Mouse (Mus musculus) ES-E14 (cell line): Measurements from ENCODE around the gene Rnase10. TPM values are rescaled to one million over a fixed set of nuclear protein-coding genes. Genes with fewer than 3 reads are reported as not detected.
"Not testable (repeated sequence)": the region's sequence is repeated elsewhere in the genome, so short reads cannot be mapped to it uniquely, and the experiment has no call there.

Source experiments
- DNase-seq: peaks from one replicate; pipeline ENCODE4 v3.0.0-alpha.2; 2013; ENCODE audit warnings: low read depth, low spot score
- H3K27ac ChIP-seq: 2 replicates; pipeline ENCODE4 v1.5.1; 2012; ENCODE audit warnings: low read depth, mild to moderate bottlenecking, low read length, moderate library complexity, mixed read lengths; ENCODE audit not compliant: poor library complexity, insufficient read depth, severe bottlenecking
- H3K36me3 ChIP-seq: 2 replicates; pipeline ENCODE4 v1.6.1; 2012; ENCODE audit warnings: mild to moderate bottlenecking, low read length, moderate library complexity, mixed read lengths; ENCODE audit not compliant: control insufficient read depth, poor library complexity, insufficient read depth, severe bottlenecking
- H3K4me1 ChIP-seq, 2 experiments: fragments of 150-350 bp in 1 of 2; sonication (generic) in 1 of 2; 2 replicates each; pipeline ENCODE4 v1.6.1; 2012; ENCODE audit warnings: low read length in 2 of 2, mild to moderate bottlenecking in 1 of 2, mixed read lengths in 1 of 2; ENCODE audit not compliant: control insufficient read depth in 2 of 2, insufficient read depth in 2 of 2, poor library complexity in 1 of 2
- H3K4me3 ChIP-seq, 2 experiments: fragments of 150-350 bp in 1 of 2; sonication (generic) in 1 of 2; 2 replicates each; pipeline ENCODE4 v1.5.1; 2012; ENCODE audit warnings: low read length in 2 of 2, low read depth in 1 of 2, mild to moderate bottlenecking in 1 of 2, mixed read lengths in 1 of 2; ENCODE audit not compliant: insufficient read depth in 1 of 2, poor library complexity in 1 of 2, severe bottlenecking in 1 of 2
- H3K9ac ChIP-seq: 2 replicates; pipeline ENCODE4 v1.6.1; 2012; ENCODE audit warnings: low read depth, mild to moderate bottlenecking, low read length, mixed read lengths; ENCODE audit not compliant: poor library complexity, insufficient read depth, severe bottlenecking
- H3K9me3 ChIP-seq: fragments of 150-350 bp; sonication (generic); 2 replicates; pipeline ENCODE4 v1.6.1; 2012; ENCODE audit warnings: low read depth, mild to moderate bottlenecking, low read length; ENCODE audit not compliant: control insufficient read depth, insufficient read depth
- CHD2 ChIP-seq: IDR thresholded peaks from 2 replicates; pipeline ENCODE4 v1.6.1; 2014; ENCODE audit warnings: mild to moderate bottlenecking, low read depth, low read length, inconsistent platforms
- HCFC1 ChIP-seq: IDR thresholded peaks from 2 replicates; pipeline ENCODE4 v1.6.1; 2012; ENCODE audit warnings: low read length, inconsistent platforms, borderline replicate concordance; ENCODE audit not compliant: insufficient read depth
- MAFK ChIP-seq: IDR thresholded peaks from 2 replicates; pipeline ENCODE4 v1.6.1; 2014; ENCODE audit warnings: mild to moderate bottlenecking, low read depth, low read length, inconsistent platforms; ENCODE audit not compliant: insufficient read depth
- ZC3H11A ChIP-seq: IDR thresholded peaks from 2 replicates; pipeline ENCODE4 v1.6.1; 2012; ENCODE audit warnings: low read depth, mild to moderate bottlenecking, inconsistent platforms, low read length, borderline replicate concordance
- ZNF384 ChIP-seq: IDR thresholded peaks from 2 replicates; pipeline ENCODE4 v1.6.1; 2012; ENCODE audit warnings: low read depth, low read length, inconsistent platforms
- in situ Hi-C, 2 experiments: fragments of 600-800 bp; cut with MboI; formaldehyde crosslinking; loops; one replicate each; pipeline ENCODE4 v1.15.1; 2025; ENCODE audit warnings: low sequenced_read_pairs in 2 of 2, inconsistent platforms in 1 of 2; ENCODE audit not compliant: unreplicated experiment in 2 of 2
- total RNA-seq: library from RNA; depleted of rRNA; stranded (reverse); fragments of 300-350 nt; gene quantifications from 2 replicates; pipeline ENCODE4 v1.2.3, GENCODE M21; 2012

Rnase10 gene
- total RNA-seq, 1 experiment, result not detected

GRCm38 (mm10) chr14:50969558-50970544 lies 37.7 kb upstream of the Rnase10 start:
- Histone ChIP-seq H3K4me3 (no peak overlapping the region), H3K9me3 (no peaks in the 10 kb centered on the region), H3K4me1 (peaks cover 0 to 8% of the 10 kb centered on the region in 2 experiments; a peak in 1 of 4 replicates), H3K36me3 (no peaks in the 10 kb centered on the region), H3K27ac (peak overlapping the region; percentile 91; the same call in 1 of the 2 replicates), H3K9ac (no peak overlapping the region)
- TF ChIP-seq ZNF384, result peak; percentile 82
- TF ChIP-seq ZC3H11A, result no peak
- peak; percentile 69 for DNase-seq
- in situ Hi-C loops, result no loop called here

DNA sequence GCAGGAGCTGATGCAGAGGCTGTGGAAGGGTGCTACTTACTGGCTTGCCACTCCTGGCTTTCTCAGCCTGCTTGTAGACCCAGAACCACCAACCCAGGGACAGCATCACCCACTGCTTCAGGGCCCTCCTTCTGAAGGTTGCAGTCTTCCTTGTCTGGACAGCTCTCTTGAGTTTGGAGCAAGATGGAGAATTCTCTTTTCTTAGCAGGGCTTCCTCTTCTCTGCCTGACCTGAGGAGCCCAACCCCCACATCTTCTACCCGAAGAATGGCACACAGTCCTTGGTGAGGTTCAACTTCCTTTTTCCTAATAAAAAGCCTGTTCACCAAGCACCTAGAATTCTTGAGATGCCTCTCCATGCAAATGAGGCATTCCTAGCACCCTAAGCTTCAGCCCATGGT lies 36.7 kb upstream of the Rnase10 start:
- H3K9ac ChIP-seq, result no peak overlapping the region
- no peaks in the 10 kb centered on the region for H3K36me3 ChIP-seq
- DNase-seq, result no peak
- TF ChIP-seq ZNF384, result no peak
- no peak for TF ChIP-seq CHD2
- no peak for TF ChIP-seq ZC3H11A
- TF ChIP-seq MAFK, result no peak
- no peak for TF ChIP-seq HCFC1
- peaks cover 0 to 8% of the 10 kb centered on the region in 2 experiments; a peak in 1 of 4 replicates for H3K4me1 ChIP-seq
- peak overlapping the region; percentile 38; the same call in 1 of the 2 replicates for H3K27ac ChIP-seq
- no peaks in the 10 kb centered on the region for H3K9me3 ChIP-seq
- no peak overlapping the region for H3K4me3 ChIP-seq
- in situ Hi-C loops, result no loop called here

DNA sequence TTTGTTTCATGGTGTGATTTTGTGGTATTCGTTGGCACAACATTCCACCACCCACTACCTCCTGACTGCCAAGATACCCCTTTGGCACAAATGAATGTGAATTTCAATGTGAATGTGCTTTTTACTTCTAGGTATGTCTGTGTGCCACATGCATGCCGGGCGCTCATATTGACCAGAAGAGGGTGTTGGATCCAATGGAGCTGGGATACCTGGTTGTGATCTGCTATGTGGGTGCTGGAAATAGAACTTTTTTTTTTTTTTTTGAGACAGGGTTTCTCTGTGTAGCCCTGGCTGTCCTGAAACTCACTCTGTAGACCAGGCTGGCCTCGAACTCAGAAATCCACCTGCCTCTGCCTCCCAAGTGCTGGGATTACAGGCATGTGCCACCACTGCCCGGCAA lies 34.5 kb upstream of the Rnase10 start:
- Histone ChIP-seq H3K4me1 (peaks cover 4 to 11% of the 10 kb centered on the region in 2 experiments; a peak in 2 of 4 replicates), H3K27ac (peak overlapping the region; percentile 57; the same call in 1 of the 2 replicates)
- TF ChIP-seq ZNF384, result peak; percentile 53; the same call in 1 of the 2 replicates
- H3K9me3 ChIP-seq, H3K9ac ChIP-seq, H3K36me3 ChIP-seq, H3K4me3 ChIP-seq, DNase-seq, in situ Hi-C loops: not testable (repeated sequence)

DNA sequence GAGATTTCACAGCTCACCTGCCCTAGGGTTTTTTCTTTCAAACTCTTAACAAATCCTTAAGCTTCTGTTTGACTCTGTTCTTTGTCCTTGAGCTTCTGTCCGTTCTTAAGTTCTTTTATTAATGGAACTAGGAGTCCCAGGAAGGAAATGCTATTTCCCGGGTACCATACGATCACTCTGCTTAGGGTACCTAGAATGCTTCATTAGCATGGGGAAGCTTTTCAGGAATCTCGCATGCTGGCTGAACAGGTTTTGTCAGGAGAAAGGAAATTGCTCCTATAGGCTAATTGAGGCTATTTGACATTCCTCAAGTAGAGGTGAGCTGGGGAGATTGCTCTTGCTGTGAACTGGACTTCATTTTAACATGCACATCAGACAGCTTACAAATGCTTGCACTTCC lies 33.9 kb upstream of the Rnase10 start:
- no peaks in the 10 kb centered on the region for H3K9me3 ChIP-seq
- DNase-seq, result no peak
- TF ChIP-seq ZNF384 (no peak), MAFK (no peak), CHD2 (no peak), HCFC1 (no peak), ZC3H11A (no peak)

More for the DNA sequence above, 33.9 kb upstream of the Rnase10 start:
- in situ Hi-C loops, result no loop called here
- Histone ChIP-seq H3K27ac (peak overlapping the region; percentile 57; the same call in 1 of the 2 replicates), H3K4me1 (peaks cover 4 to 11% of the 10 kb centered on the region in 2 experiments; a peak in 2 of 4 replicates), H3K9ac (no peak overlapping the region), H3K36me3 (no peaks in the 10 kb centered on the region), H3K4me3 (no peak overlapping the region)
